ENCODE assay signal across 24 mouse cellular contexts in genomic region chr16:11011206-11011605, GRCm38 (mm10). TPM values are rescaled to one million over a fixed set of nuclear protein-coding genes. Genes with fewer than 3 reads are reported as not detected.
DNase-seq lines count a peak whose midpoint lies in the region; ATAC-seq and TF ChIP-seq lines count a peak whose summit lies in the region.
"Had no signal": no experiment of that assay in that cellular context is flagged by ENCODE, and none has a peak within 500 bp of the region (broad histone marks: within the 10 kb centered on the region; RNA-seq: fewer than 3 reads in every experiment).

No protein-coding gene starts in this region.

- no peaks in the 10 kb centered on the region for H3K27me3 ChIP-seq in forebrain, embryonic 10.5 days (ENCODE audit: poor library complexity, severe bottlenecking)
- H3K27me3 ChIP-seq in forebrain, embryonic 16.5 days (replicated peaks; ENCODE audit: control insufficient read depth, insufficient read depth, low read length) = no peaks in the 10 kb centered on the region
- no peaks in the 10 kb centered on the region for H3K27me3 ChIP-seq in liver, embryonic 16.5 days (ENCODE audit: control insufficient read depth, insufficient read depth, low read depth, low read length)
- H3K27me3 ChIP-seq: embryonic facial prominence, embryonic 15.5 days; forebrain, embryonic 12.5 days; stomach, embryonic 15.5 days had no signal

- no peak for ATAC-seq in forebrain, embryonic 16.5 days
- ATAC-seq in liver, embryonic 16.5 days (ENCODE audit: low read depth) = peak; percentile 61
- ATAC-seq: hindbrain, embryonic 16.5 days had no signal

- 80% methylated on average over 2 of the region's 2 CpGs for WGBS in forebrain, embryonic 10.5 days
- WGBS in forebrain, embryonic 16.5 days = 83% methylated on average over 2 of the region's 2 CpGs
- WGBS in bone marrow, adult 2 months = 41% methylated on average over 2 of the region's 2 CpGs
- 35% methylated on average over 2 of the region's 2 CpGs for WGBS in liver, embryonic 16.5 days (ENCODE audit: insufficient replicate concordance)

- no peak for TF ChIP-seq POLR2A in bone marrow, adult 2 months (IDR thresholded peaks at IDR 0.05; ENCODE audit: borderline replicate concordance, control insufficient read depth, low read depth, low read length)

- no peak overlapping the region for H3K4me3 ChIP-seq in forebrain, embryonic 10.5 days
- no peak overlapping the region for H3K4me3 ChIP-seq in forebrain, embryonic 16.5 days (replicated peaks; ENCODE audit: low read length)
- H3K4me3 ChIP-seq in layer of hippocampus, adult 2 months = no peak overlapping the region
- H3K4me3 ChIP-seq in bone marrow, adult 2 months (replicated peaks; ENCODE audit: control insufficient read depth, low read depth, low read length) = no peak overlapping the region
- no peak overlapping the region for H3K4me3 ChIP-seq in liver, embryonic 16.5 days (ENCODE audit: low read depth, low read length)
- H3K4me3 ChIP-seq: embryonic facial prominence, embryonic 15.5 days; forebrain, embryonic 12.5 days; stomach, embryonic 15.5 days had no signal

- no peak for TF ChIP-seq CTCF in layer of hippocampus, adult 2 months (conservative IDR thresholded peaks at IDR 0.05)
- TF ChIP-seq CTCF in bone marrow, adult 2 months (IDR thresholded peaks at IDR 0.05; ENCODE audit: control insufficient read depth, insufficient read depth, low read length) = no peak

- no peak for DNase-seq in forebrain, embryonic 10.5 days (ENCODE audit: extremely low spot score, low spot score)
- DNase-seq in layer of hippocampus, adult 2 months (ENCODE audit: low spot score in 2 of 2) = no peak
- no peak for DNase-seq in layer of hippocampus, postnatal 36 days
- no peak for DNase-seq in retina, embryonic 14.5 days (ENCODE audit: low spot score)
- DNase-seq in left cerebral cortex, adult 8-10 months (ENCODE audit: low spot score in 2 of 2) = no peak
- DNase-seq: cerebellum, postnatal 10 days; embryo, embryonic 11 days; gastrocnemius, postnatal 10 days; heart, adult 18-20 months; heart, postnatal 4 days; kidney, adult 18-20 months; kidney, postnatal 25 days; layer of hippocampus, adult 9-11 months; lung, postnatal 10 days; right cerebral cortex, postnatal 25 days; thymus, adult 2 months had no signal

- H3K4me1 ChIP-seq in forebrain, embryonic 10.5 days = peaks cover 40% of the 10 kb centered on the region
- H3K4me1 ChIP-seq in forebrain, embryonic 16.5 days (replicated peaks; ENCODE audit: control insufficient read depth, insufficient read depth, low read length) = peaks cover 12% of the 10 kb centered on the region
- peaks cover 14% of the 10 kb centered on the region for H3K4me1 ChIP-seq in bone marrow, adult 2 months (ENCODE audit: control insufficient read depth, insufficient read depth, low read length)
- peaks cover 5% of the 10 kb centered on the region for H3K4me1 ChIP-seq in liver, embryonic 16.5 days (ENCODE audit: control insufficient read depth, low read depth, low read length)

- no peak overlapping the region for H3K4me2 ChIP-seq in forebrain, embryonic 16.5 days (ENCODE audit: low read length)
- no peak overlapping the region for H3K4me2 ChIP-seq in liver, embryonic 16.5 days (ENCODE audit: low read depth, low read length)
- H3K4me2 ChIP-seq: embryonic facial prominence, embryonic 15.5 days; forebrain, embryonic 12.5 days; stomach, embryonic 15.5 days had no signal

- H3K9ac ChIP-seq in forebrain, embryonic 16.5 days (replicated peaks; ENCODE audit: low read depth, low read length) = no peak overlapping the region
- H3K9ac ChIP-seq in liver, embryonic 16.5 days (ENCODE audit: low read depth, low read length) = no peak overlapping the region
- H3K9ac ChIP-seq: embryonic facial prominence, embryonic 15.5 days; forebrain, embryonic 12.5 days; liver, embryonic 14.5 days; stomach, embryonic 15.5 days had no signal

- H3K9me3 ChIP-seq in forebrain, embryonic 10.5 days = no peaks in the 10 kb centered on the region
- H3K9me3 ChIP-seq in forebrain, embryonic 16.5 days (ENCODE audit: control insufficient read depth, low read length) = no peaks in the 10 kb centered on the region
- no peaks in the 10 kb centered on the region for H3K9me3 ChIP-seq in liver, embryonic 16.5 days (replicated peaks; ENCODE audit: control insufficient read depth, low read length)
- H3K9me3 ChIP-seq: embryonic facial prominence, embryonic 15.5 days; forebrain, embryonic 12.5 days; stomach, embryonic 15.5 days had no signal

- H3K36me3 ChIP-seq in forebrain, embryonic 10.5 days (replicated peaks) = no peaks in the 10 kb centered on the region
- no peaks in the 10 kb centered on the region for H3K36me3 ChIP-seq in forebrain, embryonic 16.5 days (ENCODE audit: control insufficient read depth, insufficient read depth)
- H3K36me3 ChIP-seq in liver, embryonic 16.5 days (ENCODE audit: control insufficient read depth, insufficient read depth) = no peaks in the 10 kb centered on the region
- H3K36me3 ChIP-seq: embryonic facial prominence, embryonic 15.5 days; forebrain, embryonic 12.5 days; stomach, embryonic 15.5 days had no signal

- H3K27ac ChIP-seq in forebrain, embryonic 10.5 days = 0 out of 2 replicates have a peak overlapping the region, but pooled peaks have one; percentile 25
- no peak overlapping the region for H3K27ac ChIP-seq in forebrain, embryonic 16.5 days (ENCODE audit: low read length)
- H3K27ac ChIP-seq in layer of hippocampus, adult 2 months = peak overlapping the region; percentile 58
- peak overlapping the region; percentile 60 for H3K27ac ChIP-seq in bone marrow, adult 2 months (ENCODE audit: control insufficient read depth, insufficient read depth, low read depth, low read length, poor library complexity)
- no peak overlapping the region for H3K27ac ChIP-seq in liver, embryonic 16.5 days (ENCODE audit: low read length)
- H3K27ac ChIP-seq: embryonic facial prominence, embryonic 15.5 days; forebrain, embryonic 12.5 days; liver, embryonic 14.5 days had no signal

RNA-seq across cellular contexts. Expression of gene Snn, which starts 49.5 kb away (rescaled TPM):
- polyA plus RNA-seq in forebrain, embryonic 10.5 days (2016; fragmentation: Nextera tagmentation; extraction: Ambion mirVana) = 64.9 and 67.0 TPM in 2 replicates
- 171 and 175 TPM in 2 replicates for polyA plus RNA-seq in forebrain, embryonic 16.5 days (2015; fragmentation: Nextera tagmentation; extraction: Ambion mirVana)
- 100 to 1,000 TPM; 171 TPM for total RNA-seq in layer of hippocampus, adult 2 months (2021)
- total RNA-seq in layer of hippocampus, postnatal 36 days (2021) = 100 to 1,000 TPM; 157 to 167 TPM
- polyA plus RNA-seq in bone marrow, adult 2 months (2011; ENCODE audit: insufficient read depth, insufficient read length, low replicate concordance, missing spikeins) = 12.6 and 21.6 TPM in 2 replicates
- 2.4 TPM in 2 replicates for polyA plus RNA-seq in liver, embryonic 16.5 days (2015; fragmentation: Nextera tagmentation; extraction: Ambion mirVana)
- 100 to 1,000 TPM; 174 to 204 (median 186) TPM for total RNA-seq in left cerebral cortex, adult 8-10 months (2022)

RNA-seq across cellular contexts. Expression of gene Litaf, which starts 54.8 kb away (rescaled TPM):
- 61.7 and 65.1 TPM in 2 replicates for polyA plus RNA-seq in forebrain, embryonic 10.5 days (2016; fragmentation: Nextera tagmentation; extraction: Ambion mirVana)
- 39.6 and 48.1 TPM in 2 replicates for polyA plus RNA-seq in forebrain, embryonic 16.5 days (2015; fragmentation: Nextera tagmentation; extraction: Ambion mirVana)
- 10 to 100 TPM; 14.1 to 14.5 TPM for total RNA-seq in layer of hippocampus, adult 2 months (2021)
- total RNA-seq in layer of hippocampus, postnatal 36 days (2021) = 10 to 100 TPM; 18.4 to 19.9 TPM
- polyA plus RNA-seq in bone marrow, adult 2 months (2011; ENCODE audit: insufficient read depth, insufficient read length, low replicate concordance, missing spikeins) = 21.6 and 41.1 TPM in 2 replicates
- polyA plus RNA-seq in liver, embryonic 16.5 days (2015; fragmentation: Nextera tagmentation; extraction: Ambion mirVana) = 45.4 and 52.9 TPM in 2 replicates
- 10 to 100 TPM; 18.7 to 24.5 (median 21.6) TPM for total RNA-seq in left cerebral cortex, adult 8-10 months (2022)

Comparison
In these comparisons a context has a peak if more than half of its experiments do, and no peak if none do; other contexts are left out.
1. H3K27ac ChIP-seq: peak in forebrain, embryonic 10.5 days (single experiment), layer of hippocampus, adult 2 months (single experiment) and bone marrow, adult 2 months (single experiment); none in forebrain, embryonic 16.5 days (single experiment) and liver, embryonic 16.5 days (single experiment).